Mouse (Mus musculus): ENCODE measurements at regions not wholly inside any gene's neighbourhood (a gene's known extent, or its start where the extent isn't known, plus 50 kb on each side); places are given as distances from the start of the nearest gene placed in this dataset.
A peak's percentile ranks its signal among the peaks of the same experiment; 100 is the strongest.

DNA sequence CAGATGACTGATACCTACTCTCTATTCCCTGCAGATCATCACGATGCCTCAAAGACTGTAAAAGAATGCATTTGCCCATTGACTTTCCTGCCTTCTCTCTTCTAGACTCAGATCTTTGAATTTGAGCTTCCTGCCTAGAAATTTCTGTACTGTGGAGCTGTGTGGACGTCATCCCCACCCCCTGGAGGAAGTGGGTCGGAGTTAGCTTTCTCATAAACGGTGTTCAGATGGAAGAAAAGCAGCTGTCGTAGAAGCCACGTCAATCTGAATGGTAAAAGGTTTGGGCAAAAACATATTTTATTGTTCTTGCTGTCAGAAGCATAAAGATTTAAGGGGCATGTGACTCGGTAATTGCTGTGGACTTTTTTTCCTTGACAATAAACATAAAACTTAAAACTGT lies 154.6 kb upstream of the Mvb12b start:
- no peak for DNase-seq (ENCODE audit: low spot score in 2 of 2)

DNA sequence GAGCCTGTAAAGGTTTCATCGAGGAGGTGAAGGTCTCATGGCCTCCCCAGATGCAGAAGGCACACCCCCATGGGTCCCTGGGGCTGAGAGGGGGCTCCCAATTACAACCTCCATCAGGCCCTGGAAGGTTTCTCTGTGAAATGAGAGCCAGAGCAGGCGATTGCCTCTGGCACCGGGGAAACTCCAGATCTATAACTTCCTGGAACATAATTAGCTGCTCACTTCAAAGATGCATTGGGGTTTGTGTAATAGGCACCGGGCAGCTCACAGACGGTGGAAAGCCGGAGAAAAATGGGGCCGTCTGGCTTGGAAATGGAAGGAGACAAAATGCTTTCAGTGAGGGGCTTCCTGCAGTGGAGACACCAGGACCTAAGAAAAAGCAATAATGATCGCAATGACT lies 151.2 kb upstream of the Mvb12b start:
- no peak for DNase-seq (ENCODE audit: low spot score in 2 of 2)

DNA sequence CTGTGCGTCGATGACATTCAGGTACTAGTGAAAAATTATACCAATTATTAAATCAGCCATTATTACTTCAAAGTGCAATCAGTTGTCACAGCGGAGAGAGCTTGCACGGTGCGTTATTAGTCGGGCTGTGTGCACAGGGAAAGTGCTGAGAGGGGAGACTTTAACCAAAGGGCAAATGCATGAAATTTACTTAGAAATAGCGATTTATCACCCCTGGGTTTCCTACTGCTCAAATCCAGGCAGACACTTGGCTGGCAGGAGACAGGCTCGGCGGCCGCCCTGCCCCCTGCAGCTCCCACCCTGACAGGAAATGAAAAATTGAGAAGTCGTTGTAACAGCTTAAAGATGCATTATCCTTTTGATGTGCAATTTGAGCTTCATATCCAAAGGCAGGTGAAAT lies 145.5 kb upstream of the Mvb12b start:
- no peak for DNase-seq (ENCODE audit: low spot score in 2 of 2)

DNA sequence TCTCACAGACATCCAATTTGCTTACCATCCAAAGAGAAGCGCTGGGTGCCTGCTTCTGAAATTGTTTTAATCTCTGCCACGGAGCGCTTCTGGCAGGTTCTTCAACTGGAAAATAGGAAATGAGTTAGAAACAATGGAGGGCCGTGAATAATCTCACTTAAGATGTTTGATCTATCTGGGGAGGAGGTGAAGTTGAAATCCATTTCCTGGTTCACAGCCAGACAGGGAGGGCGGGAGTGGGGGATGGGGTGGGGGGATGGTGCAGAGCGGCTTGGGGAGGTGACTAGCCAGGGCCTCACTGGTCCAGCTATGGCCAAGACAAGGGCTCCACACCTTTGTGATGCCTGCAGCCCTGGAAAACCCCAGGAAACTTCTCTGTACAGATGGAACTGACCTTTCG lies 143.7 kb upstream of the Mvb12b start:
- DNase-seq (ENCODE audit: low spot score in 2 of 2) = no peak

DNA sequence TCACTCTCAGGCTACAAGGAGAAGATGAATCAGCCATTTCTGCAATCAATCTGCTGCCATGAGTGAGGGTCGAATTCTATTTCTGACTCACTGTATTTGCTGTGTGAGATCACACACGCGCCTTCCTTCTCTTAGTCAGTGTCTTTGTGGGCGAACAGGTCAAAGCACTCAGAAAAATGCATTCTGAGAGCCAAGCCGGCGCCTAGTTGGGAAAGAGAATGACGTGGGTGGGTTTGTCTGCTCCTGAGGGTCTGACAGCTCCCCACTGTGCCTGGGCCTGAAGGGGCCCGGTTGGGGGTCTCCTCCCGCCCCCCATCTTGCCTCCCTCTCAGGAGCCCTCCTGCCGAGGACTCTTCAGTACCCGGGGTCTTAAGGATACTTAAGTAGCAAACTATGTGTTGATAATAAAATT lies 143.3 kb upstream of the Mvb12b start:
- peak in 1 of 2 experiments; percentile 15 for DNase-seq (ENCODE audit: low spot score in 2 of 2)

DNA sequence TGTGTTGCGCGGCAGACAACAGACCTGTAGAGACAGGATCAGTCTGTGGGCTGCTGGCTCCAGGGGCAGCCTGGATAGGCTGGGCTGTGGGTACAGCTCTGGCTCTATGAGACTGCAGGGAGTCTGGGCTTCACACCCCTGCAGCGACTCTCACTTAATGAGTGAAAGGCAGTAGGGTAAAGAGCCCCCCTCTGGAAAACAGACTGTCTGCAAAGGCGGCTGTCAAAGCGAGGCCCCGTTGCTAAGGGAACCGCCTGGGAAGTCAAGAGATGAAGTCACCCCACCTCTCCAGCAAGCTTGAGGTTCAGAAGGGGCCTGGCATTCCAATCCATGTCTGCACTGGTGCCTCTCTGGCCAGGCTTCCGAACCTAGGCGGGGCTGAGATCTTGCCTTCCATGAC lies 139.7 kb upstream of the Mvb12b start:
- no peak for DNase-seq (ENCODE audit: low spot score in 2 of 2)

DNA sequence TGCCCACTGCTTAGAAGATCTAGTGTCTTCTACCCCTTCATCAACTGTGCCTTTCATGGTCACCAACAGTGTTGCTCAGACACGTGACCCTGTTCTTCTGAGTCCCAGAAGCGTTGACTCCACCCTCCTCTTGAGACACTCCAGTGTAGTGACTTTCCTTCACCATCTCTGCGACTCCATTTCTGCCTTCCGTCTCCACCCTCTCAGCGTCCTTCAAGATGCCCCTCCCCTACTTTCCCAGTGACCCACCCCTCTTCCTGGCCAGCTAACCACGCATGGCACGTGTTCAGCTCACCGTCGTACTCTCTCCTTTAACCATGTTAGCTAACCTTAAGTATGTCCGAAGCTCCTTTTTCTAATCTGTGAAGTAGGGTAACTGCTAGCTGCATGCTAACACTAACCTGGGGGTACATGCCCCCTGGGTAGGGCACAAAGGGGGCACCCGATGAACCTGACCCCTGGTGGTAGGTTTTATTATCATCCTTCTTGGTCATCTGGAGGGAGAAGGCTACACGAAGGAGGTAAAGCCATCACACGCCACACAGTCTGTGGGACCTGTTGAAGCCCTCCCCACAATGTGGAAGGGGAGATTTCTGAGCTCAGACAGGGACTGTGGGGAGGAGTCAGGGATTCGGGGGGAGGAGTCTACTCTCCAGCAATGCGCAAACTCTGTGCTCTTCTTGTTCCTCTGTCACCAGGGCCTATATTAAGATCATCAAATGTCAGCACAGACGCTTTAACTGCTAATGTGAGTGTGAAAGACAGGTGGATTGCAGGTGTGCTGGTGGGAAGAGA lies 139.0 kb upstream of the Mvb12b start:
- no peak for DNase-seq (ENCODE audit: low spot score in 2 of 2)

DNA sequence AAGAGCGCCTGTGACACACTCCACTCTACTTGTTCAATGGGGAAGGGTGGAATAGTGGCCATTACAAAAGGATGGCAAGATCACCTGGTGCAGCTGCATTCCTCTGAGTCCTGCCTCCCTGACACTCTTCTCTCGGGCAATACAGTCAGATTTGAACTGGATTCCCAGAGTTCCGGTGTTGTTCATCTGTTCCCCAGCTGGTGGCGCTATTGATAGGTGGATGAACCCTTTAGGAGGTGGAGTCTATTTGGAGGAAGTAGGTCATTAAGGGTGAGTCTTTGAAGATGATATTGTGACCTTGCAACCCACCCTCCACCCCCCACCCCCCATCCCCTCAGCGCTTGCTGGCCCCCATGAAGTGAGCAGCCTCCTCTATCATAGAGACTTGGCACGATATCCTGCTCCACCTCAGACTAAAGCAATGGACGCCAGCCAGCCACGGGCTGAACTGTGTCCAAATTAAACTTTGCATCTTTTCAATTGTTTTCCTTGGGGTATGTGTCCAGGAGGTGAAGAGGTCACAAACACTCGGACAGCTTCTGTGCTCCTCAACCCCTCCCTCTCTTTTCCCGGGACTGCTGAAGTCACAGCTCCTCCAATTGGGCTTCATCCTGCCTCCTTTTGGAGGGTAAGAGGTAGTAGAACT lies 138.1 kb upstream of the Mvb12b start:
- DNase-seq (ENCODE audit: low spot score in 2 of 2) = no peak

DNA sequence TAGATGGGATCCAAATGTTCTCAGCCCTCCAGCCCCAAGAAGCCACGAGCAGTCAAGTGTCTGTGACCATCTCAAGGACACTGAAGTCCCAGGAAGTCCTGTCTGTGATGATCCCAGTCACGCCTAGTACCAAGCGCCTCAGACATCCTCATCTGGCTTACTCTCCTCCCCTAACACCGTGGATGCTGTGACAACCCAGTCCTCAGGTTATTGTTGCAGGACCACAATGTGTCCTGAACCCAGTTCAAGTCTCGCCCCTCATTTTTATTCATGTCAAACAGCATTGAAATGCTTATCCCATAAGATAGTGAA lies 129.4 kb upstream of the Mvb12b start:
- DNase-seq (ENCODE audit: low spot score in 2 of 2) = no peak

DNA sequence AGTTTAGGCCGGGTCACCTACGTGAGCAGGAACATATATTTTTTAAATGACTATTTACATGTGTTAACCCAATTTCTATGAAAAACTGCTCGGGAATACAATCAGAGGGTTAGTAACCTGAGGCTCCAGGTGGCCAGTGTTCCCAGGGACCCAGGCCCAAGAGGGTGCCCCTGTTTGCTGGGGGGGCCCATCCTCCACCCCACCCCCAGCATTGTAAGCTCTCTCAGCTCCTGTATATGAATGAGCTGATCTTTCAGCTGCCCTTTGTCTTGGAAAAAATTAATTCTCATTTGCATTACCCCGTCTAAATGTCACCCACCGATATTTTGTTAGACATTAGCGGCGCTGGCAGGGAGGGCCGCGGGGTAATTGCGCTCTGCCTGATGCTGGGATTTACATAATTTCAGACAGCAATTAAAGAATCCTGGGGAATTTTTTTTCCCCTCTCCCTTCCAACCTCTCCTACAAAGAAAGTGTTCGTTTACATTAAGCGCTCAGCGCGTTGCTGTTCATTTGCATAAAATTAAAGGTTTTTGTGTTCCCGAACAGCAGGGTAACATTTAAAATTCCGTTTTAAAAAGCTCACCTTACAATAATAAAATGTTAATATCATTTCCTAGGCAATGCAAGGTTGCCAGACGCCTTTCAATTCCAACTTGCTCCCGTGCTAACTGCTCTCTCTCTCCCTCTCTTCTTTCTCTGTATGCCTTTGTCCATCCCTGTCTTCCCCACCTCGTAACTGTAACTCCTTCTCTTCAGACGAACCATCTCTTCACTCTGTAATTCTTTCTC lies 128.8 kb upstream of the Mvb12b start:
- no peak for DNase-seq (ENCODE audit: low spot score in 2 of 2)

DNA sequence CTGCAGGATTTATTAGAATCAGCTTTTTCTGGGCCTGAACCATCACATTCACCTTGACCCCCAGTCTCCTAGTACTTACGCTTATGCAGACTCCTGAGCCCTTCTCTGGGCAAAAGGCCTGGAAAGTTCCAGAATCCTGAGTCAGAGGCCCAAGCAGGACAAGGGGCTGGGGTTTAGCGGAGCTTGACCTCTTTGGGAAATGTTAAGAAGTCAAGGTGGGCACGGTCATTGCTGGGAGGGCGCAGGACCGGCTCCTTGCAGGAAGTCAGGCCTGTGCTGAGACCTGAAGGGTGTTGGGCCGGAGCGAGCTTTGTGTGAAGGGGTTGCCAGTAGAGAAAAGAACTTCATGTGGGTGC lies 127.9 kb upstream of the Mvb12b start:
- no peak for DNase-seq (ENCODE audit: low spot score in 2 of 2)

DNA sequence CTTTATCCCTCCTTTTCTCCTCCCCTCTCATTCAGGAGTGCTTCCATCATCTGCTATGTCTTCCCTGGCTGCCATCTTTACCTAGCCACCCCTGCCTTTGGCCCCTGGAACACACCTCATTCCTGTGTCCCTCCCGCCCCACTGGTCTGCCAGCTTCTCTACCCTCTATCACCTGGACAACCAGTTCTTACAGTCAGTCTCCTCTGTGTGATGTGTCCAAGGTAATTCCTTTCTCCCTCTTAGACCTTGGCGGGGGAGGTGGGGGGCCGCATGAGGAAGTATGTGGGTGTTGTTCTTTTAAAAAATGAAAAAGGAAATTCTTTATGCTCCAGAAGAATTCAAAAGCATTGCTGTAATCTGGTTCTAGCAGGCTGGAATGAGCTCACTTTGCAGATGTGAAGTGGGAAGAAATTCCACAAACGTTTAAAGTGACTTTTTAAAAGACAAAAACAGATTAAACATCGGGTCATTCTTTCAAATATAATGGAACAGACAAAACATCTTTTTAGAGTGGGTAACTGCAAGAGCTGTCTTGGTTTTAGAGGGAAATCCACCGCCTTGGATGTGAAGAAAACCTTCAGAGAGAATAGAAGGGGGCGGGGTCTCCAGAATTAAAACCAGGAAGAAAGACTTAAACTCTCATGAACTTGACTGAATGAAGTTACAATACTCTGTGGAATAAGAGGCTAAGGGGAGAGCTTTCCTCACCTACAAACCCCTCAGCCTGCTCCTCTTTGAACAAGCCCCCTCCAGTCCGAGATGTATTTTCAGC lies 127.3 kb upstream of the Mvb12b start:
- DNase-seq (ENCODE audit: low spot score in 2 of 2) = no peak

DNA sequence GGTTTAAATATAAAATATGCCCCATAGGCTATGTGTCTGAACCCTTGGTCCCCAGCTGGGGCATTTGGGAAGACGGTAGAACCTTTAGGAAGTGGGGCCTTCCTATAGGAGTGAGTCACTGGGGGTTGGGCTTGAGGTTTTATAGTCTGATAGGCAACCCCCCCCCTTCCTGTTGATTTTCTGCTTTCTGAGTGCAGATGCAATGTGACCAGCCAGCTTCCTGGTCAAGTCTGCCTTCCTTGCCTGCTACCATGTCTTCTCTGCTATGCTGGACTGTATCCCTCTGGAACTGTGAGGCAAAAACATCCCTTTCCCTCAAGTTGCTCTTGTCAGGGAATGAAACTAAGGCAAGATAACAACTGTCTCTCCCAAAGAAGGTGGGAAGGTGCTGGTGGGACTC lies 122.4 kb upstream of the Mvb12b start:
- no peak for DNase-seq (ENCODE audit: low spot score in 2 of 2)

DNA sequence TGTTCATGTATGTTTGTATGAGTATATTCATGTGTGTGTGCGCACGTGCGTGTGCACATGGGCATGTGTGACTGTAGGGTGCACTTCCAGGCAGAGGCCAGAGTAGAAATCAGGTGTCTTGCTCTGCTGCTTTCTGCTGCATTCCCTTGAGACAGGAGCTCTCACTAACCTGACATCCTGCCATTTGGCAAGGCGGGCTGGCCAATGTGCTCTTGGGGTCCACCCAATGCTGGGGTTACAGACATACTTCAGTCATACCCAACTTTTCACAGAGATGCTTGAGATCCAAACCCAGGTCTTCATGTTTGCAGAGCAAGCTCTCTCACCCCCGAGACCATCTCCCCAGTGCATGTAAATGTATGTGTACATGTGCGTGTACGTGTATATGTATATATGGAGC lies 120.2 kb upstream of the Mvb12b start:
- DNase-seq (ENCODE audit: low spot score in 2 of 2) = no peak

DNA sequence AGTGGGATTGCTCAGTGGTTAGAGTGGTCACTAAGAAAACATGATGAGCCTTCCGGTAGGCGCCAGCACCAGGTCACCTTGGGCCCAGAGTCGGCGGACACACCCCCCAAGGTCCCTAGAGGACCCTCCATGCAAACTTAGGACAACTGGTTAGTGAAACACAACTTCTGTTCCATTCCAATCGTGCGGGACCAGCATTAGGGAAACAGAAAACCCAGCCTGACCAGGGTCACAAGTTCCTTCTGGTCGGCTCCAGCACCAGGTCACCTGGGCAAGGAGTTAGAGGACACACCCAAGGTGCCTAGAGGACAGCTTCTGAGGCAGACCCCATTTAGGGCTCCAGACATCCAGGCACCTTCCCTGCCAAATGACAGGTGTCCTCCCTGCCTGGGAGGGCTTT lies 109.4 kb upstream of the Mvb12b start:
- DNase-seq (ENCODE audit: low spot score in 2 of 2) = no peak

DNA sequence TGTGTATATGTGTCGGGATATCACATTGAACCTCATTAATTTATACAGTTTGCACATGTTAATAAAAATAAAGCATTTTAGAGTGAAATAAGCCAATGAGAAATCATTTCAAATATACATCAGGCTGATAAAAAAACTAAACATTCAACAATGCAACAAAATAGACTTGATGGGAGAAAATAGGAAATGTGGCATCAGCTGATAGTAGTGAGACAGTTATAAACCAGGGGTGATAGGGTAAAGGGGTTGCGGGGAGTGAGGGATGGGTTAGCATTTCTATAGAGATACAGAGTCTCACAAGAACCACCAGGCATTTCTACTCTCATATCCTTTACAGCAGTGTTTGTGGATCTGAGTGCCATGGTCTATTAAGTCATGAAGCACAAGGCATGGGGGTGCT lies 108.6 kb upstream of the Mvb12b start:
- no peak for DNase-seq (ENCODE audit: low spot score in 2 of 2)

DNA sequence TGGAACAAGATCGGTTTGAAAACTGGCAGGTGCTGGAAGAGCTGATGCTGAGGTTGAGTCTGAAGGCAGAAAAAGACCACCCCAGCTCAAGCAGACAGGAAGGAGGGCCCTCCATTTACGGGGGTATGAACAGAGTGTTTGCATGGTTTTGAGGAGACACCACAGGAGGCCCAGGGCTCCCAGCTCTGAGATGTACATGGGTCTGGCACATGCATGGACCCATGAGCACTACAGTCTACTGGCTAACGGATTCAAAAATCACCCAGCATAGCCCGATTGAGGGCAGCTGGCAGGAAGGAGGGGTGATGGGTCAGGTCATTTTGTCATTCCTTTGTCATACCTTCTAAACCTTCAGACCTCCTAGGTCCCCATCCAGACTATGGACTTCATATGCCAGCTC lies 103.6 kb upstream of the Mvb12b start:
- no peak for DNase-seq (ENCODE audit: low spot score in 2 of 2)

DNA sequence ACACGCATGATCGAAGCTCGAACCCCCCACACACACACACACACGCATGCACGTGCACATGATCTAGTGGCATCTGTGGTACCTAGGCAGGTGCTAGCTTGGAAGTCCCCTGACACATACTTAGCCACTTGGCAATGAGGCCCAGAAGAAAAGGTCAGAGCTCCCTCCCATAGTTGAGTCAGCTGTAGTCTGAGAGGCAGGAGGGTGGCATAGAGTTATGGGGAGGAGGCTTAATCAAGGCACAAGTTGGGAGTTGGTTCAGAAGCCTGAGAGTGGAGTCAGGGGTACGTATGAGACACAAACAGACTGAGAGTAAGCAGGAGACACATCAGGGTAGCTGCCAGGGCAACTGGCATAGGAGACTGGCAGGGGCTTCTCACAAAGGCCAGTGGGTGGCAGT lies 103.0 kb upstream of the Mvb12b start:
- no peak for DNase-seq (ENCODE audit: low spot score in 2 of 2)

DNA sequence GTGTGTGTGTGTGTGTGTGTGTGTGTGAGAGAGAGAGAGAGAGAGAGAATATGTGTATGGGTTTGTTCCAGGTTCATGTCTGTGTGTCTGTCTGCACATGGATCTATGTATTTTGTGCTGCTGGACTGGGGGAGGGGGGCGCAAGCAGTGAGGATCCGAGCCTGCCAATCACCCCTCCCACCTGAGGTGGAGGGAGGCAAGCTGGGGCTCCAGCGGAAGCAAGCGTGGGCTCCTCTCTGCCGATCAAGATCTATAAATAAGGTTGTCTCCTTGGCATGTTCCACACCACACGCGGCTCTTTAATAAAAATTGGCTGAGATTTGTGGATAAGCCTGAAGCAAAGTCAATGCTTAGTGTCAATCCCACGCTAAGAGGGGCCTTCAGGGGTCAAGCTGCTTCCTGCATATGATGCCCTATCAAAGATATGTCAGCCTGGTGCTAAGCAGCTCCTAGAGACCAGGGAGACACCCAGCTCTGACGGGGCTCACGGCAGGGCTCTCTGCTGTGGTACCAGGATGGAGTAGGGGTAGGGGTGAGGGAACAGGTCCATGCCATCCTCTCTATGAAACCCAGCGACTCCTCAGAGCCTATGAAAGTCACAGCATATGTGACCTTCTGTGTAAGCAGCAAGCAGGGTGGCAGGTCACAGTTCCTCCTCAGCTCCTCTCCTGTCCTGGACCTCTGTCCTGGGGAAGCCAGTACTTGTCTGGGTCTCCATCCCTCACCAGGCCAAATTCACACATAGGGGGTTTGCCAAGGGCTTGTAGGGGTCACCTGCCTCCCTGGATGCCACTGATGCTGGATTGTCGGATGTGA lies 102.0 kb upstream of the Mvb12b start:
- no peak for DNase-seq (ENCODE audit: low spot score in 2 of 2)

DNA sequence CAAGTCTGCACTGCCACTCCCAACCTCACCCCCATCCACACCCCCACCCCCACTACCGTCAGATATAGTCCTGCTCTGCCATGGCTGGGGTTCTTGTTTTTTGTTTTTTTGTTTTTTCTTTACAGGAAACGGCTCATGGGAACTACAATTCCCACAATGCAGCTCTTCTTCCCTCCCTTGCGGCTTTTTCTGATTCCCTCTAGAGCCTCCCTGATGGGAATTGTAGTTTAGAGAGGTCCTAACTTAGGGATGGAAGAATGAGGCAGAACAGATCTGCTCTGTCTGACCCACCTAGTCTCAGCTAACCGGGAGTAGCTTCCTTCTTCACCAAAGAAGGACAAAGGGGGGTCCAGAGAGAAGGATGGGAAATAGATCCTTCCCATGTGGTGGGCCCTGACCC lies 98.7 kb upstream of the Mvb12b start:
- DNase-seq (ENCODE audit: low spot score in 2 of 2) = no peak

DNA sequence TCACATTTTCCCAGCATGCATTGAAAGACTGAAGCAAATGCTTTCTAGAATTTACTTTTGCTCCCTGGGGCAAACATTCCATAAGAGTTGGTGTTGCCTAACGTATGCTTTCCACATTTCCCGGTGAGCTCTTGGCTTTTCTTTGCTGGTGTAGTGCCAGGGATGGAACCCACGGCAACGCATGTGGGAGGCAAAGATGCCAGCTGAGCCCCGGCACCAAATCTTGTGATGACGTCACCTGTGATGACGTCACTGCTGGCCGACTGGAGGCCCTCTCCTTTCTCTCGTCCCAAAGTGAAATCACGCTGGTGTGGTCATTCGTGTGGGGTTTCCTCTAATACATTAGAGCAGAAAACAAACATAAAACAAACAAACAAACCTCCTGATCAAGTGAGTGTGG lies 97.6 kb upstream of the Mvb12b start:
- DNase-seq (ENCODE audit: low spot score in 2 of 2) = no peak

Data from urinary bladder, adult 18-20 months (tissue).